Mouse (Mus musculus) T-helper 1 cell (primary cell): ENCODE results near the gene Ubash3a.
"Not testable (repeated sequence)": the region's sequence is repeated elsewhere in the genome, so short reads cannot be mapped to it uniquely, and the experiment has no call there.

Source experiments
- in situ Hi-C: fragments of 300-600 bp; cut with MboI, MseI; formaldehyde crosslinking; loops from one replicate; pipeline ENCODE4 v1.15.1; 2025; ENCODE audit warnings: high pct_unique_total_duplicates

Ubash3a gene

DNA sequence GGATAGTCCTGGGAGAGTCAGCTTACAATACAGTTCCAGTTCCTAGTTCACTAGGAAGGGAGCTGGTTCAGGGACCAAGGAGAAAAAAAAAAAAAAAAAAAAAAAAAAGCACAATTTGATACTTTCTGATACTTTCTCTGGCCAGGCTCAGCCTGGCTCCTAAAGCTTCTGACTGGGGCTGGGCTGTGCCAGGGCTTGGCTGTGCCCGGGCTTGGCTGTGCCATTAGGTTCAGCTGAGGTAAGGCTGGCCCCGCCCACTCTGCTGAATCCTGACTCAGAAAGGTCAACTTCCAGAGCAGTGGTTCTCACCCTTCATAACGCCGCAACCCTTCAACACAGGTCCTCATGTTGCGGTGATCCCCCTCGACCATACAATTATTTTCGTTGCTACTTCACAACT is 52.8 kb downstream of the Ubash3a start:
- in situ Hi-C loops: no loop called here

- in situ Hi-C loops: no loop called here
These were observed 53.7 kb downstream of the Ubash3a start for GRCm38 (mm10) chr17:31261352-31261751.

DNA sequence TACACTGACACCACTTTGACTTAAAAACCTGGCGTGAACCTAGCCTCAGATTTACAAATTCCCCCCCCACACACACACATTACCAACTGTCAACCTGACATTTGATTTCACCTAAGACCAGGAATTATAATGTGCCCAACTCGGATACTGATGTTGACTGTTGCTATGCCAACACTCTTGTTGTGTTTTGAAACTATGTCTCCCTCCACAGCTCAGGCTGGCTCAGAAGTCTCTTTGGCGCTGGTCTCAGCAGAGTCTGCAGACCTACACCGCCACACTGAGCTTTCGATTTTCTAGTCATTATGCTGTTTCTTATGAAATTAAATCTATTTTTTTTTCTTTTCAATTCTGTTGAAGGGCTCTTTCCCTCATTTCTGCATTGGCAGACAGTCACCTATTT is 55.0 kb downstream of the Ubash3a start:
- in situ Hi-C loops: no loop called here

DNA sequence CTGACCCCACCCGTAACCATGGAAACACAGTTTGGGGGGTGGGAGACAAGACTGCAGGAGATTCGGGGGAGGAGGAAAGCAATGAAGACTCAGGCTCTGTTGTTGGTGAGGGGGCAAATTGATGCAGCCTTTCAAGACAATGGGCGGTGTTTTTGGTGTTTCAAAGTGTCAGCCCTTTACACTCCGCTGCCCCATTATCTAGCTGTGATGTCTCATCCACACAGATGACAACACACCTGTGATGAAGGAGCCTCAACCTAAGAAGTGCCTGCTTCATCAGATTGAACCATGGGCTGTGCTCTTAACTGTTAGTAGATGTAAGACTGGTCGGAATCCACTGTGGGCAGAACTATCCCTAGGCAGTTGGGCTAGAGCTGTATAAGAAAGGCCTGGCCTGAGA is 56.1 kb downstream of the Ubash3a start:
- in situ Hi-C loops: no loop called here

DNA sequence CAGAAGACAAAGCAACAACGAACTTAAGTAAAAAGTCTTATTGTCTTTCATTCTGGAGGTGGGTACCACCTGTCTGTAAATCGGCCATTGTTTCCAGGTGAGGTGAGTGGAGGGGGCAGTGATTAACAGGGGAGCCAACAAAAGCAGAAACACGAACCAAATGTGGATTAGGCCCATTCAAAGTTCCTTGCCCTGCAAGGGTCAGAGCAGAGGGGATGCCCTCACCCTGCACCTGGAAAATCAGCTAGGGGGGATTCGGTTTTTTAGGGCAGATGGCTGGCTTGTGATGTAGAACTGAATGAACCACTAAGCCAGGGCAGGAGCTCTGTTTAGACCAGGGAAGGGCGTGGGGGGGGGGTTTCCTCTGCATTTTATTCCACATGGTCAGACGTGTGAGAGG is 56.7 kb downstream of the Ubash3a start:
- in situ Hi-C loops: no loop called here

- in situ Hi-C loops: no loop called here
These were observed 57.5 kb downstream of the Ubash3a start for GRCm38 (mm10) chr17:31265171-31265572.

- in situ Hi-C loops: no loop called here
These were observed 58.2 kb downstream of the Ubash3a start for GRCm38 (mm10) chr17:31265831-31266230.

DNA sequence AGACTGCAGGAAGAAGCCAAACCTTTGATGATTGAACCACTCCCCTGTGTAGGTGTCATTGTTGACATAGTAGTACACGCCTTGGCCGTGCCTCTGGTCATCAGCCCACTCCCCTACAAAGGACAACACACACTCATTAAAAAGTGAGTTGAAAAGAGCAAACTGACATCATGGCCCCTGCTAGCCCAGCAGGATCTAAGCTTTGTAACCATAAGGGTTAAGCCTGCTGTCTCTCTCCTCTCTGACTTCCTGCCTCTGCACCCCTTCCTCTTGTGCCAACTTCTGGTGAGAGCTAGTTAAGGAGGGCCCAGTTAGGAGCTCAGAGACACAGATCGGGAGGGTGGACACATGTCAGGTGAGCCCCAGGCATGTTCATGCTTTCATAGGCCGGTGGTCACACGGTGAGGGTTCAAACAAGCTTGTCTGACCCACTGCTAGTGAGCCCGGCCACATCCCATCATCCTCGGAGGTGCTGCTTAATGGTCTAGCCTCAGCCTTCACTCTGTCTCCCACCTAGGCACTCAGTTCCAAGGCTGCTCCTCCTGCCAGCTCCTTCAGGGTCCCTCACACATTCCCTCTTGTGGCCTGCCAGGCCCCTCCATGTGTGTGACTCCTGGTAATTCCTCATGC is 58.8 kb downstream of the Ubash3a start:
- in situ Hi-C loops: no loop called here

DNA sequence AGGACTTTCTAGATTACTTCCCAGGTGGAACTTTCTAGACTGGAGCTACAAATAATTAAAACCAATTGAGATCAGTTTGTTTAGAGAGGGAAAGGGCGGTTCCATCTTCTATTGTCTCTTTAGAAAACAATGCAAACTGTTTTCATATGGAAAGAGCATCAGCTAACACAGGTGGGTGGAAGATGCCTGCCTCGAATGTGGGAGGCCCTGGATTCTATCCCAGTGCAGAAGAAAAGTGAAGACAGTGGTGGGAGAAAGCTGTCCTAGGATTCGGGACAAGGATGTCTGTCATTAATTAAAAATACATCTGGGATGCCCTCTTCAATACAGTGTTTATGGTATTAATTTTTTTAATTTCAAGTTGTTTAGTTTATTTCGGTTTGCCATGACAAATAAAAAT is 59.5 kb downstream of the Ubash3a start:
- in situ Hi-C loops: no loop called here

GRCm38 (mm10) chr17:31267603-31268002 is 59.9 kb downstream of the Ubash3a start:
- in situ Hi-C loops: no loop called here

GRCm38 (mm10) chr17:31268016-31268415 is 60.3 kb downstream of the Ubash3a start:
- in situ Hi-C loops: no loop called here

DNA sequence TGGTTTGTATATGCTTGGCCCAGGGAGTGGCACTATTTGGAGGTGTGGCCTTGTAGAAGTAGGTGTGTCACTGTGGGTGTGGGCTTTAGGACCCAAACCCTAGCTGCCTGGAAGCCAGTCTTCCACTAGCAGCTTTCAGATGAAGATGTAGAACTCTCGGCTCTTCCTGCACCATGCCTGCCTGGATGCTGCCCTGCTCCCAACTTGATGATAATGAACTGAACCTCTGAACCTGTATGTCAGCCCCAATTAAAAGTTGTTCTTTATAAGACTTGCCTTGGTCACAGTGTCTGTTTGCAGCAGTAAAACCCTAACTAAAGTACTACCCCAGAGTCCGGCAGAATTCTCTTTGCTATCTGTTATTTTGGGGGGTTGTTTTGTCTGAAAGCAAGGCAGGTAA is 62.1 kb downstream of the Ubash3a start:
- in situ Hi-C loops: no loop called here

GRCm38 (mm10) chr17:31270246-31270645 is 62.6 kb downstream of the Ubash3a start:
- in situ Hi-C loops: no loop called here

GRCm38 (mm10) chr17:31270736-31271135 is 63.1 kb downstream of the Ubash3a start:
- in situ Hi-C loops: not testable (repeated sequence)

DNA sequence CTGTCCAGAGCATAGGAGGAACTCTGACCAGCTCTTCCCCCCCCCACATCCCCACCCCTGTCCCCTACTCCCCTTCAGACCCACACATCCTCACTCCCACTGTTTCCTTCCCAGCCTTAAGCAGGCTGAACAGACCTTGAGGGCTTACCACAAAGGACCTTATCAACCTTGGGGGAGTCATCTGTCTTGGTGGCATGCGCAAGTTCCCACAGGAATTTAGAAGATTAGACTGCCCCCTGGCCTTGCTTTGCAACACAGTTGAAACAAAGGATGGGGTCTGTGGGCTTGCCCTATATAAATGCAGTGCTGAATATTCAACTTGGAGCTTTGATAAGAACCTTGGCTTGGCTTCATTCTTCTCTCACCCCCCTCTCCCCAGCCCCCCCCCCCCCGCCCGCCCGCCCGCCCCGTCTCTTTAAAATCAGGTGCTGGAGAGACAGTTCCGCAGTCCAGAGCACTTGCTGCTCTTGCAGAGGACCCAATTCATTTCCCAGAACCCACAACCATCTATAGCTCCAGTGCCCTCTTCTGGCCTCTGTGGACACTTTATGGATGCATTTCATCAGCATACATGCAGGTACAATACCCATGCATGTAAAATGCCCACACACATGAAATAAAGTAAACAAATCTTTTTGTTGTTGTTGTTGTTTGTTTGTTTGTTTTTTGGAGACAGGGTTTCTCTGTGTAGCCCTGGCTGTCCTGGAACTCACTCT is 63.6 kb downstream of the Ubash3a start:
- in situ Hi-C loops: no loop called here

- in situ Hi-C loops: no loop called here
These were observed 64.9 kb downstream of the Ubash3a start for GRCm38 (mm10) chr17:31272416-31273165.

- in situ Hi-C loops: no loop called here
These were observed 66.0 kb downstream of the Ubash3a start for GRCm38 (mm10) chr17:31273631-31274030.

- in situ Hi-C loops: no loop called here
These were observed 67.5 kb downstream of the Ubash3a start for GRCm38 (mm10) chr17:31275181-31275580.

GRCm38 (mm10) chr17:31276207-31276921 is 68.7 kb downstream of the Ubash3a start:
- in situ Hi-C loops: no loop called here

DNA sequence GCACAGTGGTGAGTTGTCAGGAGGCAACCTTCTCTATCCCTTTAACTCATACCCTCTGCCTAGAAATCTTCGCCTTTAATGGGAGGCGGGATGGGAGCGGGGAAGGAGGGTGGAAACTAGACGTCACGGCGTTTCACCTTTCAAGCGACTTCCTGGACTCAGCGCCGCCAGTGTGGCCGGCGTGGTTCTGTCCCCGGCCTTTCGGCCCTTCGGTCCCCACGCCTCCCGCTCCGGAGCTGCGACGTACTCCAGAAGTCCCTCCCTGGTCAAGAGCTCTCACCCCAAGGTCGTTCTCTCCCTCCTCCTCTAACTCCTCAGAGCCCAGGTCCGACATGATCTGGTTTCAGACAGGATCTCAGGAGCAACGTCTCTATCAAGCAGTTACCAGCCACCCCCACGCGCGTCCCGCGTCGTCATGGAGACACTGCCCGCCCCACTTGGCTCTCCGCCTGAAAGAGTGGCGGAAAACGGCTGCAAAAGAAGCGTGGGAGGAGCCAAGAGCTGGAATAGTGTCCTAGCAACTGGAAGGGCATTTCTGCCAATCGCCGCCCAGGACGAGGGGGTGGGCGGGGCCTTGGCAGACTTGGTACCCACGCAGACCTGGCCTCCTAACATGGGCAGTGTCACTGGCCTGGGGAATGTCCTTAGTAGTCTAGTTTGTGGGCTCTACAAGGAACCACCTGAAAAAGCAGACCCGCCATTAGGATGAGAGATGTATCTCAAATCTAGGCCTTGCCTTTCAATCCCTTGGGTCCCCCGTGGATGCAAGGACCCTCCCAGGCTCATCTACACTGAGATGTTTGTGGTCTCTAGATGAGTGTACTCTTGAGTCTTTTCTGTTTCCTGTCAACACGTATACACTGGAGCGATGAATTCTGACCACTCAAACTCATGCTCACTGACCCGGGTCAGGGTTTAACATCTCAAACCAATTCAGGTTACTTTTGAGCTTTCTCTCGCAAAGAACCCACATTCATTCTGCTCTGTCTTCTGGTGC is 69.5 kb downstream of the Ubash3a start, which contains the start of gene Rsph1:
TSS of gene Rsph1 (minus strand) at position 462 of the 997 bp plus-strand sequence.
- in situ Hi-C loops: no loop called here

DNA sequence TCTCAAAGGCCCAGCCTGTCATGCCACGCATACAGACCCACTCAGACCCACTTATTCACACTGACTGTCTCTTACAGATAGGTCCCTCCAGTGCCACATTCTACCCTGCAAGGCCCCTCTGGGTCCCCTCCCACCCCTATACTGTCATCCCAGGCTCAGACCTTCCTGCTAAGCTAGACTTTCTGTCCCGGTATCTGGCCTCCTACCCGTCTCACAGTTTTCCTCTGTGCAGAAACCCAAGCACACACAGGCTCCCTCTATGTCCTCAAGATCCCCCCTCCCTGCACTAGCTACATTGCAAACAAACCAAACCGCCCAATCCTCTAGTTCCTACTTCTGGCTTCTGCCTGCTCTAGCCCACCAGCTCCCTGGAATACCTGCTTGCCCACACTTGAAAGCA is 70.3 kb downstream of the Ubash3a start:
- in situ Hi-C loops: no loop called here
